Mouse (Mus musculus): ENCODE results near the gene Tmcc2. TPM values are rescaled to one million over a fixed set of nuclear protein-coding genes. Genes with fewer than 3 reads are reported as not detected.
"Not testable (repeated sequence)": the region's sequence is repeated elsewhere in the genome, so short reads cannot be mapped to it uniquely, and the experiment has no call there.

Gene Tmcc2
- polyA plus RNA-seq, 1 experiment from 2014 or later, result 12.2 TPM

DNA sequence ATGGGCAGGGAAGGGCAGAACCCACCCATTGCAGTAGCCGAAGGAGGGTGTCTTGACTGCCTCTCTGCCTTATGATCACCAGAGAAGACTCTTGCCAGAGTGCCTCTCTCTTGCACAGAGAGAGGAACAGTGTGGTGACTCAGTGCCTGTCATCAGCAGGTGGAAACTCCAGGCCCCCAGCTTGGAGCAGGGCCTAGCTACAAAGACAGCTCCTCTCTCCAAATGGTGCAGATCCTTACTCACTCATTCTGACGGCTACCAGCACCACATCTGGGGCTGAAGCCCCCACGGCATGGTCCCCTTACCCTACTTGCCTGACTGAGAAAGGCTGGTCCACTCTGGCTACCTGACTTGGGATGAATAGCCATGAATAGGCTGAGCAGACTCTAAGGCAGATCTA is 26.7 kb downstream of the Tmcc2 start:
- WGBS, result 85% methylated on average over 3 of the region's 3 CpGs
- no peaks in the 10 kb centered on the region for H3K9me3 ChIP-seq (ENCODE audit: control insufficient read depth, low read length)
- no peak overlapping the region for H3K27ac ChIP-seq (ENCODE audit: low read length)
- no peak for ATAC-seq
- no peaks in the 10 kb centered on the region for H3K4me1 ChIP-seq (ENCODE audit: control insufficient read depth, insufficient read depth, low read length)
- H3K4me3 ChIP-seq (ENCODE audit: low read length), result no peak overlapping the region
- no peaks in the 10 kb centered on the region for H3K27me3 ChIP-seq (replicated peaks; ENCODE audit: control insufficient read depth, insufficient read depth, low read length)
- no peaks in the 10 kb centered on the region for H3K36me3 ChIP-seq (ENCODE audit: control insufficient read depth, insufficient read depth, low read length)
- no peak overlapping the region for H3K9ac ChIP-seq (ENCODE audit: low read depth, low read length)
- no peak overlapping the region for H3K4me2 ChIP-seq (ENCODE audit: low read depth, low read length)

- Histone ChIP-seq H3K36me3 (ENCODE audit: control insufficient read depth, insufficient read depth, low read length) (0 out of 2 replicates have a peak, but pooled peaks cover 3% of the 10 kb centered on the region), H3K4me1 (ENCODE audit: control insufficient read depth, insufficient read depth, low read length) (no peaks in the 10 kb centered on the region), H3K27ac (ENCODE audit: low read length) (no peak overlapping the region), H3K9ac (ENCODE audit: low read depth, low read length) (no peak overlapping the region), H3K27me3 (replicated peaks; ENCODE audit: control insufficient read depth, insufficient read depth, low read length) (no peaks in the 10 kb centered on the region), H3K9me3 (ENCODE audit: control insufficient read depth, low read length) (no peaks in the 10 kb centered on the region), H3K4me3 (ENCODE audit: low read length) (no peak overlapping the region), H3K4me2 (ENCODE audit: low read depth, low read length) (no peak overlapping the region)
- WGBS, result 71% methylated on average over 6 of the region's 6 CpGs
- ATAC-seq, result no peak
These were observed 29.1 kb downstream of the Tmcc2 start for GRCm38 (mm10) chr1:132361959-132362358.

DNA sequence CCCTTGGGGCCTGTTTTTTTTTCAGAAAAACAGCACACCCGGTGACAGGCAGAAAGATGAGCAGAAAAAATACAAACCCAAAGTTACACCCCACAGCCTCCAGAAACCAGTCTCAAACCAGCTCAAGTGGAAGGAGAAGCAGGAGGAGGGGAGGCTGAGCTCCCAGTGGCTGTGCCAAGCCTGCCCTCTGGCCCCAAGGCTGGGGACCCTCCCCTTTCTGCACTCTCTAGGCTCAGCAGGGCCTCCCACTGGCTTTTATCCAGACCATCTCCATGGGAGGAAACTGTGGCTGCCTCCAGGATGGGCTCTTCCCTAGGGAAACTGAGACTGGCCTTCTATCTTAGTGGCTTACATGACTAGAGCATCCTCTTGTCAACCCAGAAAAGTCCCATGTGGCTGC is 34.2 kb downstream of the Tmcc2 start:
- H3K27ac ChIP-seq (ENCODE audit: low read length), result no peak overlapping the region
- WGBS, result 50% methylated on average over 1 of the region's 1 CpGs

GRCm38 (mm10) chr1:132355841-132356242 is 35.2 kb downstream of the Tmcc2 start:
- peak; percentile 55 for ATAC-seq
- Histone ChIP-seq H3K36me3 (ENCODE audit: control insufficient read depth, insufficient read depth, low read length) (0 out of 2 replicates have a peak, but pooled peaks cover 3% of the 10 kb centered on the region), H3K4me3 (ENCODE audit: low read length) (no peak overlapping the region), H3K27ac (ENCODE audit: low read length) (no peak overlapping the region), H3K4me1 (ENCODE audit: control insufficient read depth, insufficient read depth, low read length) (no peaks in the 10 kb centered on the region), H3K4me2 (ENCODE audit: low read depth, low read length) (no peak overlapping the region), H3K27me3 (replicated peaks; ENCODE audit: control insufficient read depth, insufficient read depth, low read length) (no peaks in the 10 kb centered on the region), H3K9ac (ENCODE audit: low read depth, low read length) (no peak overlapping the region), H3K9me3 (ENCODE audit: control insufficient read depth, low read length) (no peaks in the 10 kb centered on the region)
- 0% methylated on average over 3 of the region's 3 CpGs for WGBS

More for the DNA sequence above, 34.2 kb downstream of the Tmcc2 start:
- H3K4me1 ChIP-seq (ENCODE audit: control insufficient read depth, insufficient read depth, low read length), result no peaks in the 10 kb centered on the region
- H3K36me3 ChIP-seq (ENCODE audit: control insufficient read depth, insufficient read depth, low read length), result 0 out of 2 replicates have a peak, but pooled peaks cover 3% of the 10 kb centered on the region
- no peaks in the 10 kb centered on the region for H3K9me3 ChIP-seq (ENCODE audit: control insufficient read depth, low read length)
- H3K4me3 ChIP-seq (ENCODE audit: low read length), result no peak overlapping the region
- H3K9ac ChIP-seq (ENCODE audit: low read depth, low read length), result no peak overlapping the region
- no peak for ATAC-seq
- no peak overlapping the region for H3K4me2 ChIP-seq (ENCODE audit: low read depth, low read length)
- no peaks in the 10 kb centered on the region for H3K27me3 ChIP-seq (replicated peaks; ENCODE audit: control insufficient read depth, insufficient read depth, low read length)

DNA sequence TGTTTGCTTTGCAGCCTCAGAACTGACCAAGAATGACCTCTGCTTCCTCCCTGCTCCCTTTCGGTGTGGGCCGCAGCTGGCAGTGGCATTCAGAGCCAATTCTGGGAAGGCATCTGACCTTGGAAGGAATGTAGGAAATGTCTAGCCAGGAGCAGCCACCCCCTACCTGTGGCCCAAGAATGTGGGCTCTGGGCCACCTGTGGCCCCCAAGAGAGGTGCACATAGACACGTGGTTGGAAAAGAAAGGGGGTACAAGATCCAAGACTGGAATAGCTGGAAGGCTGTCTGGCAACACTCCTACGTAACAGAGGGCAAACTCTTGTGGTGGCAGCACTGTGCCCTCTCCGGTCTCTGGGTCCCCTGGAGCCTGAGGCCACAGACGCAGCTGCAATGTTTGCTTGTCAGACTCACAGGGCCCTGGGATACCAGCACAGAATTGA is 35.9 kb downstream of the Tmcc2 start:
- Histone ChIP-seq H3K4me2 (ENCODE audit: low read depth, low read length) (no peak overlapping the region), H3K4me1 (ENCODE audit: control insufficient read depth, insufficient read depth, low read length) (no peaks in the 10 kb centered on the region), H3K27me3 (replicated peaks; ENCODE audit: control insufficient read depth, insufficient read depth, low read length) (no peaks in the 10 kb centered on the region), H3K4me3 (ENCODE audit: low read length) (no peak overlapping the region), H3K36me3 (ENCODE audit: control insufficient read depth, insufficient read depth, low read length) (0 out of 2 replicates have a peak, but pooled peaks cover 3% of the 10 kb centered on the region), H3K9ac (ENCODE audit: low read depth, low read length) (no peak overlapping the region), H3K27ac (ENCODE audit: low read length) (no peak overlapping the region), H3K9me3 (ENCODE audit: control insufficient read depth, low read length) (no peaks in the 10 kb centered on the region)
- WGBS, result 72% methylated on average over 6 of the region's 6 CpGs
- ATAC-seq, result no peak

DNA sequence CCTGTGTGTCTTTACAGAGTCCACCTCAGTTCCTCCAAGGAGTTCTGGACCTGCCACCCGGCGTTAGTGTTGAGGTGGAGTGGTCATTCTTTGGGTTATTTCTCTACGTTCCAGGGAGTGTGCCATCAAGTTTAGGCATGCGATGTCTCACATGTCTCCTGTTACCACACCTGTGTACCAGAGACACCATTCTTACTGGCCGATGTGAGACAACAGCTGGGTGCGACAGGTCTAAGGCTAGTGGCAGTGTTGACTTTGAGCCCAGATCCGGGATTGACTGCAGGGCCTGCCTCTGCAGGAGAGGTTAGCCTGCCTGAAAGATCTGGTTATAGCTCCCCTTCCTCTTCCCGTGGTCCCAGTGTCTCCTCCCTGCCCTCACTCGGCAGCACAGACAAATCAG is 36.8 kb downstream of the Tmcc2 start:
- no peaks in the 10 kb centered on the region for H3K9me3 ChIP-seq (ENCODE audit: control insufficient read depth, low read length)
- no peak overlapping the region for H3K9ac ChIP-seq (ENCODE audit: low read depth, low read length)
- 79% methylated on average over 9 of the region's 9 CpGs for WGBS
- ATAC-seq, result no peak
- 0 out of 2 replicates have a peak, but pooled peaks cover 3% of the 10 kb centered on the region for H3K36me3 ChIP-seq (ENCODE audit: control insufficient read depth, insufficient read depth, low read length)
- H3K4me3 ChIP-seq (ENCODE audit: low read length), result no peak overlapping the region
- no peak overlapping the region for H3K4me2 ChIP-seq (ENCODE audit: low read depth, low read length)
- no peaks in the 10 kb centered on the region for H3K4me1 ChIP-seq (ENCODE audit: control insufficient read depth, insufficient read depth, low read length)
- no peaks in the 10 kb centered on the region for H3K27me3 ChIP-seq (replicated peaks; ENCODE audit: control insufficient read depth, insufficient read depth, low read length)
- H3K27ac ChIP-seq (ENCODE audit: low read length), result no peak overlapping the region

GRCm38 (mm10) chr1:132353389-132353788 is 37.7 kb downstream of the Tmcc2 start:
- no peaks in the 10 kb centered on the region for H3K4me1 ChIP-seq (ENCODE audit: control insufficient read depth, insufficient read depth, low read length)
- H3K36me3 ChIP-seq (ENCODE audit: control insufficient read depth, insufficient read depth, low read length), result 0 out of 2 replicates have a peak, but pooled peaks cover 2% of the 10 kb centered on the region
- no peak for ATAC-seq
- no peak overlapping the region for H3K4me3 ChIP-seq (ENCODE audit: low read length)
- WGBS, result 63% methylated on average over 5 of the region's 5 CpGs
- H3K9ac ChIP-seq (ENCODE audit: low read depth, low read length), result no peak overlapping the region
- no peak overlapping the region for H3K4me2 ChIP-seq (ENCODE audit: low read depth, low read length)
- H3K27ac ChIP-seq (ENCODE audit: low read length), result no peak overlapping the region
- no peaks in the 10 kb centered on the region for H3K9me3 ChIP-seq (ENCODE audit: control insufficient read depth, low read length)
- no peaks in the 10 kb centered on the region for H3K27me3 ChIP-seq (replicated peaks; ENCODE audit: control insufficient read depth, insufficient read depth, low read length)

DNA sequence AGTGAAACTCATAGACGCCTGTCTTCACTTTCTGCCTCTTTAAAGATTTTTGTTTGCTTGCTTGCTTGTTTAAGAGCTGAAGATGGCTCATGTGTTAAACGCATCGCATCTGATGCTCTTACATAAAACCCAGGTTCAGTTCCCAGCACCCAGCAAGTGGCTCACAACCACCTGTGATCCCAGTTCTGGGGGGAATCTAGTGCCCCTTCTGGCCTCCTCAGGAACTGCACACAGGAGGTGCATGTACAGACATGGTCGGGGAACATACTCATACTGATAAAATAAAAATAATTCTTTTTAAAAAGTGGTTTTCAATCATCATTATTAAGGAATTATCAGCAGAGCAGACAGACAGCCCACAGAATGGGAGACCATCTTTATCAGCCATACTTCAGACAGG is 40.0 kb downstream of the Tmcc2 start:
- 96% methylated on average over 4 of the region's 4 CpGs for WGBS
- Histone ChIP-seq H3K36me3 (ENCODE audit: control insufficient read depth, insufficient read depth, low read length) (no peaks in the 10 kb centered on the region), H3K27me3 (replicated peaks; ENCODE audit: control insufficient read depth, insufficient read depth, low read length) (no peaks in the 10 kb centered on the region), H3K27ac (ENCODE audit: low read length) (no peak overlapping the region), H3K9ac (ENCODE audit: low read depth, low read length) (no peak overlapping the region), H3K4me1 (ENCODE audit: control insufficient read depth, insufficient read depth, low read length) (peaks cover 6% of the 10 kb centered on the region; the same call in 1 of the 2 replicates), H3K4me2 (ENCODE audit: low read depth, low read length) (no peak overlapping the region), H3K4me3 (ENCODE audit: low read length) (no peak overlapping the region), H3K9me3 (ENCODE audit: control insufficient read depth, low read length) (no peaks in the 10 kb centered on the region)
- no peak for ATAC-seq

DNA sequence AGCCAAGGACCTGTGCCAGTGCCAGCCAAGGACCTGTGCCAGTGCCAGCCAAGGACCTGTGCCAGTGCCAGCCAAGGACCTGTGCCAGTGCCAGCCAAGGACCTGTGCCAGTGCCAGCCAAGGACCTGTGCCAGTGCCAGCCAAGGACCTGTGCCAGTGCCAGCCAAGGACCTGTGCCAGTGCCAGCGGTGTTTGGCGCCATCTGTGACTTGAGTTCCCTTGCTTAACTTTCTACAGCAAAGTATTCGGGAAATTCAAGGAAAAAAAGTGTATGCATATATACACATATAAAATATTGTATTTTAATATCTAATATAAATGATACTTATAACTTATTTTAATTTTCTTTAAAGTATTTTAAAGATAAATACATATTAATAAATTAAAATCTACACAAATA is 41.5 kb downstream of the Tmcc2 start:
- H3K4me2 ChIP-seq (ENCODE audit: low read depth, low read length); H3K9ac ChIP-seq (ENCODE audit: low read depth, low read length); H3K4me3 ChIP-seq (ENCODE audit: low read length); ATAC-seq; H3K27ac ChIP-seq (ENCODE audit: low read length); H3K27me3 ChIP-seq (replicated peaks; ENCODE audit: control insufficient read depth, insufficient read depth, low read length); H3K4me1 ChIP-seq (ENCODE audit: control insufficient read depth, insufficient read depth, low read length); H3K36me3 ChIP-seq (ENCODE audit: control insufficient read depth, insufficient read depth, low read length); H3K9me3 ChIP-seq (ENCODE audit: control insufficient read depth, low read length): not testable (repeated sequence)
- 92% methylated on average over 3 of the region's 3 CpGs for WGBS

DNA sequence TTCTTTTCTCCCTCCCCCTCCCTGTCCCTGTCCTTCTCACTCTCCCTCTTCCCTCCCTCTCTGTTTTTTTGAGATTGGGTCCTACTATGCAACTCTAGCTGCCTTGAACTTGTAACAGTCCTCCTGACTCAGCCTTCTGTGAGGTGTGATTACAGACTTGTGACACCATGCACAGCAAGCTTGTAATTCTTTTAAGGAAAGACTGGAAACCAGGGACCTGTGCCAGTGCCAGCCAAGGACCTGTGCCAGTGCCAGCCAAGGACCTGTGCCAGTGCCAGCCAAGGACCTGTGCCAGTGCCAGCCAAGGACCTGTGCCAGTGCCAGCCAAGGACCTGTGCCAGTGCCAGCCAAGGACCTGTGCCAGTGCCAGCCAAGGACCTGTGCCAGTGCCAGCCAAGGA is 42.0 kb downstream of the Tmcc2 start:
- not testable (repeated sequence) for H3K27me3 ChIP-seq (replicated peaks; ENCODE audit: control insufficient read depth, insufficient read depth, low read length); H3K36me3 ChIP-seq (ENCODE audit: control insufficient read depth, insufficient read depth, low read length); H3K4me2 ChIP-seq (ENCODE audit: low read depth, low read length); H3K9me3 ChIP-seq (ENCODE audit: control insufficient read depth, low read length); H3K4me3 ChIP-seq (ENCODE audit: low read length); H3K4me1 ChIP-seq (ENCODE audit: control insufficient read depth, insufficient read depth, low read length); H3K27ac ChIP-seq (ENCODE audit: low read length); H3K9ac ChIP-seq (ENCODE audit: low read depth, low read length); ATAC-seq
